Mouse (Mus musculus): ENCODE data around the gene Crygs. TPM values are rescaled to one million over a fixed set of nuclear protein-coding genes. Genes with fewer than 3 reads are reported as not detected.

Crygs gene
- total and polyA plus RNA-seq, 3 experiments: not detected

DNA sequence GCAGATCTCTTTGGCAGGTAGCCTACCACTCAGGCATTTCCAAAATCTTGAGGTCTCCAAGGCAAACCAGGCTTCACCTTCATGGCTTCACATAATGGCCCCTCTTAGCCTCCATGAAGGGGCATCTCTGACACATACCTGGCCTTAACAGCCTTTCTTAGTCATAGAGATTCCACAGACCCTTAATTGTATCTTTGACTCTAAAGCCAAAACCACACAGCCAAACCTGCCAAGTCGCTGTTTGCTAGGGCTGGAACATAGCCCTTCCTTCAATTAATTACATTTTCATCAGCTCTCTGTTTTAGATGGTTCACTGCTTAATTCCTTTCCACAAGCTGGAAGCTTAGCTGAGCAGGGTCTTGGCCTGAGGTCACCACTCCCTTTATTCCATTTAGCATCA lies 37.0 kb upstream of the Crygs start:
- no peak for TF ChIP-seq MXI1 (IDR thresholded peaks at IDR 0.05; ENCODE audit: low read depth, low read length)
- no peak for TF ChIP-seq EP300 (IDR thresholded peaks at IDR 0.05; ENCODE audit: low read length)
- TF ChIP-seq NELFE (IDR thresholded peaks at IDR 0.05; ENCODE audit: low read depth, low read length): no peak
- TF ChIP-seq KAT2A (IDR thresholded peaks at IDR 0.05; ENCODE audit: insufficient replicate concordance, low read length): no peak
- no peak for TF ChIP-seq ZC3H11A (IDR thresholded peaks at IDR 0.05; ENCODE audit: low read depth, low read length)
- no peak for TF ChIP-seq ETS1 (conservative IDR thresholded peaks at IDR 0.05; ENCODE audit: low read depth, low read length)
- no peak for TF ChIP-seq CHD1 (IDR thresholded peaks at IDR 0.05; ENCODE audit: low read depth, low read length)
- TF ChIP-seq MAZ (IDR thresholded peaks at IDR 0.05; ENCODE audit: low read depth, low read length): no peak
- TF ChIP-seq JUN (IDR thresholded peaks at IDR 0.05; ENCODE audit: insufficient read depth, low read depth, low read length): no peak
- TF ChIP-seq MAX (IDR thresholded peaks at IDR 0.05; ENCODE audit: low read length): no peak
- TF ChIP-seq E2F4 (IDR thresholded peaks at IDR 0.05; ENCODE audit: insufficient replicate concordance, low read depth, low read length): no peak
- no peak for TF ChIP-seq ZKSCAN1 (IDR thresholded peaks at IDR 0.05; ENCODE audit: borderline replicate concordance, low read depth, low read length)

DNA sequence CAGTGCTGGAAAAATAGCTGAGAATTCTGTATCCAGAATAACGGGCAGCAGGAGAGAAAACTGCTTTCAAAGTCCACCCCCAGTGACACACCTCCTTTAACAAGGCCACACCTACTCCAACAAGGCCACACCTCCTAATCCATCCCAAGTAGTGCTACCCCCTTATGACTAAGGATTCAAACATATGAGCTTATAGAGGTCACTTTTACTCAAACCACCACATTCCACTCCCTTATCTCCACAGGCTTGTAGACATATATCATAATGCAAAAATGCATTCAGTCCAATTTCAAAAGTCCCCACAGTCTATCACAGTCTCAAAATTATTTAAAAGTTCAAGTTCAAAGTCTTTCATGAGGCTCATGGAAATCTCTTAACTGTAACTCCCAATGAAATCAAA lies 36.3 kb upstream of the Crygs start:
- H3K9ac ChIP-seq (ENCODE audit: insufficient read depth, low read depth): no peak overlapping the region
- H3K27me3 ChIP-seq (replicated peaks): no peaks in the 10 kb centered on the region
- TF ChIP-seq RCOR1 (conservative IDR thresholded peaks at IDR 0.05; ENCODE audit: low read depth, low read length) (no peak), IRF4 (IDR thresholded peaks at IDR 0.05; ENCODE audit: low read depth, low read length) (no peak), NELFE (IDR thresholded peaks at IDR 0.05; ENCODE audit: low read depth, low read length) (no peak), ELF1 (IDR thresholded peaks at IDR 0.05; ENCODE audit: low read depth, low read length) (no peak), UBTF (IDR thresholded peaks at IDR 0.05; ENCODE audit: low read depth, low read length) (no peak), USF2 (conservative IDR thresholded peaks at IDR 0.05; ENCODE audit: low read depth, low read length) (no peak), POLR2A (IDR thresholded peaks at IDR 0.05; ENCODE audit: low read depth, low read length) (no peak), BHLHE40 (IDR thresholded peaks at IDR 0.05; ENCODE audit: low read depth, low read length) (no peak), MXI1 (IDR thresholded peaks at IDR 0.05; ENCODE audit: low read depth, low read length) (no peak), MAFK (IDR thresholded peaks at IDR 0.05; ENCODE audit: insufficient replicate concordance, low read length) (no peak), TBP (conservative IDR thresholded peaks at IDR 0.05; ENCODE audit: low read depth, low read length) (no peak), ZMIZ1 (IDR thresholded peaks at IDR 0.05; ENCODE audit: low read depth, low read length) (no peak), JUND (conservative IDR thresholded peaks at IDR 0.05; ENCODE audit: low read depth, low read length) (no peak), E2F4 (IDR thresholded peaks at IDR 0.05; ENCODE audit: insufficient replicate concordance, low read depth, low read length) (no peak), CTCF (conservative IDR thresholded peaks at IDR 0.05 in 1 of 2, IDR thresholded peaks at IDR 0.05 in 1 of 2; ENCODE audit: low read depth in 2 of 2, low read length in 2 of 2) (no peak), MEF2A (IDR thresholded peaks at IDR 0.05; ENCODE audit: borderline replicate concordance, low read depth, low read length) (no peak), CHD1 (IDR thresholded peaks at IDR 0.05; ENCODE audit: low read depth, low read length) (no peak), KAT2A (IDR thresholded peaks at IDR 0.05; ENCODE audit: insufficient replicate concordance, low read length) (no peak)
- H3K4me2 ChIP-seq (ENCODE audit: insufficient read depth, low read depth, poor library complexity, severe bottlenecking): no peak overlapping the region
- in situ Hi-C loops (cut with MboI; ENCODE audit: low pct_ligation_motif_present, low pct_unique_long_range_greater_than_20kb, low sequenced_read_pairs): no loop called here
- no peak for DNase-seq (ENCODE audit: extremely low read depth)
- H3K36me3 ChIP-seq (replicated peaks in 1 of 2; ENCODE audit: control insufficient read depth in 1 of 2, insufficient read depth in 1 of 2, low read length in 1 of 2): peaks cover 0 to 61% of the 10 kb centered on the region in 2 experiments
- no peak overlapping the region for H3K27ac ChIP-seq (ENCODE audit: insufficient read depth, low read depth)
- no peaks in the 10 kb centered on the region for H3K4me1 ChIP-seq (ENCODE audit: control insufficient read depth in 1 of 2, insufficient read depth in 2 of 2)
- dilution Hi-C loops (cut with MboI; ENCODE audit: extremely low pct_ligation_motif_present, extremely low pct_unique_long_range_greater_than_20kb, low sequenced_read_pairs): no loop called here
- H3K9me3 ChIP-seq (replicated peaks; ENCODE audit: low read length): no peaks in the 10 kb centered on the region
- H3K79me2 ChIP-seq (replicated peaks; ENCODE audit: control insufficient read depth, extremely low read depth, insufficient read depth, poor library complexity, severe bottlenecking): no peaks in the 10 kb centered on the region
- no peak overlapping the region for H3K4me3 ChIP-seq (replicated peaks in 1 of 3; ENCODE audit: low read depth in 2 of 3, low read length in 2 of 3, poor library complexity in 1 of 3)

More for the DNA sequence above, 37.0 kb upstream of the Crygs start:
- dilution Hi-C loops (cut with MboI; ENCODE audit: extremely low pct_ligation_motif_present, extremely low pct_unique_long_range_greater_than_20kb, low sequenced_read_pairs): no loop called here
- H3K4me2 ChIP-seq (ENCODE audit: insufficient read depth, low read depth, poor library complexity, severe bottlenecking): no peak overlapping the region
- in situ Hi-C loops (cut with MboI; ENCODE audit: low pct_ligation_motif_present, low pct_unique_long_range_greater_than_20kb, low sequenced_read_pairs): no loop called here
- DNase-seq (ENCODE audit: extremely low read depth): no peak
- H3K9ac ChIP-seq (ENCODE audit: insufficient read depth, low read depth): no peak overlapping the region
- H3K79me2 ChIP-seq (replicated peaks; ENCODE audit: control insufficient read depth, extremely low read depth, insufficient read depth, poor library complexity, severe bottlenecking): no peaks in the 10 kb centered on the region
- peaks cover 0 to 64% of the 10 kb centered on the region in 2 experiments for H3K36me3 ChIP-seq (replicated peaks in 1 of 2; ENCODE audit: control insufficient read depth in 1 of 2, insufficient read depth in 1 of 2, low read length in 1 of 2)
- H3K9me3 ChIP-seq (replicated peaks; ENCODE audit: low read length): no peaks in the 10 kb centered on the region
- H3K4me3 ChIP-seq (replicated peaks in 1 of 3; ENCODE audit: low read depth in 2 of 3, low read length in 2 of 3, poor library complexity in 1 of 3): no peak overlapping the region
- no peak overlapping the region for H3K27ac ChIP-seq (ENCODE audit: insufficient read depth, low read depth)
- H3K4me1 ChIP-seq (ENCODE audit: control insufficient read depth in 1 of 2, insufficient read depth in 2 of 2): no peaks in the 10 kb centered on the region
- no peaks in the 10 kb centered on the region for H3K27me3 ChIP-seq (replicated peaks)

Data from CH12.LX (cell line).